Mouse (Mus musculus) heart, postnatal 4 days (tissue): ENCODE measurements at regions not wholly inside any gene's neighbourhood (a gene's known extent, or its start where the extent isn't known, plus 50 kb on each side); places are given as distances from the start of the nearest gene placed in this dataset.
"Not testable (repeated sequence)": the region's sequence is repeated elsewhere in the genome, so short reads cannot be mapped to it uniquely, and the experiment has no call there.

Source experiments
- DNase-seq: peaks from one replicate; pipeline ENCODE4 v3.0.0; 2021

GRCm38 (mm10) chr10:118978181-118978743 is 108.3 kb upstream of the Dyrk2 start:
- DNase-seq, result no peak

- DNase-seq, result no peak
Measured at GRCm38 (mm10) chr10:118976447-118976846, 106.4 kb upstream of the Dyrk2 start.

GRCm38 (mm10) chr10:118975772-118976171 is 105.8 kb upstream of the Dyrk2 start:
- DNase-seq, result no peak

- DNase-seq, result no peak
Measured at GRCm38 (mm10) chr10:118973324-118973723, 103.3 kb upstream of the Dyrk2 start.

GRCm38 (mm10) chr10:118972626-118973025 is 102.6 kb upstream of the Dyrk2 start:
- no peak for DNase-seq

- no peak for DNase-seq
Measured at GRCm38 (mm10) chr10:118970457-118971175, 100.6 kb upstream of the Dyrk2 start.

GRCm38 (mm10) chr10:118961713-118962181 is 91.7 kb upstream of the Dyrk2 start:
- no peak for DNase-seq

- DNase-seq, result no peak
Measured at GRCm38 (mm10) chr10:118960076-118960475, 90.1 kb upstream of the Dyrk2 start.

- DNase-seq, result no peak
Measured at GRCm38 (mm10) chr10:118959623-118960022, 89.6 kb upstream of the Dyrk2 start.

- no peak for DNase-seq
Measured at GRCm38 (mm10) chr10:118956352-118956751, 86.3 kb upstream of the Dyrk2 start.

GRCm38 (mm10) chr10:118953440-118953839 is 83.4 kb upstream of the Dyrk2 start:
- DNase-seq, result no peak

- DNase-seq, result no peak
Measured at GRCm38 (mm10) chr10:118952756-118953155, 82.7 kb upstream of the Dyrk2 start.

- DNase-seq, result peak; percentile 66
Measured at GRCm38 (mm10) chr10:118947724-118948123, 77.7 kb upstream of the Dyrk2 start.

GRCm38 (mm10) chr10:118947016-118947674 is 77.1 kb upstream of the Dyrk2 start:
- no peak for DNase-seq

GRCm38 (mm10) chr10:118927316-118927715 is 57.3 kb upstream of the Dyrk2 start:
- DNase-seq, result no peak

GRCm38 (mm10) chr10:118923473-118924185 is 53.6 kb upstream of the Dyrk2 start:
- peak; percentile 14 for DNase-seq

GRCm38 (mm10) chr10:118922120-118922519 is 52.1 kb upstream of the Dyrk2 start:
- not testable (repeated sequence) for DNase-seq
